Mouse (Mus musculus) CH12.LX (cell line): ENCODE measurements around the gene Fry. TPM values are rescaled to one million over a fixed set of nuclear protein-coding genes. Genes with fewer than 3 reads are reported as not detected.

Source experiments
- DNase-seq: peaks from one replicate; pipeline ENCODE4 v3.0.0-alpha.2; 2013; ENCODE audit errors: extremely low read depth
- H3K27ac ChIP-seq: 2 replicates; pipeline ENCODE4 v1.5.1; 2012; ENCODE audit warnings: low read depth, mild to moderate bottlenecking, control low read depth, moderate library complexity; ENCODE audit not compliant: insufficient read depth
- H3K27me3 ChIP-seq: replicated peaks from 2 replicates; pipeline ENCODE3; 2012; ENCODE audit warnings: inconsistent platforms
- H3K36me3 ChIP-seq, 2 experiments: replicated peaks in 1 of 2; 2 replicates each; pipeline versions ENCODE3 to v1.6.1; 2012; ENCODE audit warnings: inconsistent platforms in 1 of 2, low read length in 1 of 2, mild to moderate bottlenecking in 1 of 2, mixed read lengths in 1 of 2, moderate library complexity in 1 of 2; ENCODE audit not compliant: control insufficient read depth in 1 of 2, insufficient read depth in 1 of 2
- H3K4me1 ChIP-seq, 2 experiments: 2 replicates each; pipeline ENCODE4 v1.6.1; 2012; ENCODE audit warnings: inconsistent platforms in 1 of 2, moderate library complexity in 1 of 2; ENCODE audit not compliant: insufficient read depth in 2 of 2, control insufficient read depth in 1 of 2
- H3K4me2 ChIP-seq: 2 replicates; pipeline ENCODE4 v1.6.1; 2012; ENCODE audit warnings: low read depth, mild to moderate bottlenecking, control low read depth; ENCODE audit not compliant: poor library complexity, insufficient read depth, severe bottlenecking
- H3K4me3 ChIP-seq, 3 experiments: fragments of 150-350 bp in 1 of 3; sonication (generic) in 1 of 3; replicated peaks in 1 of 3; 2 replicates each; pipeline versions ENCODE3 to v1.5.1; 2011 to 2012; ENCODE audit warnings: low read depth in 2 of 3, low read length in 2 of 3, mild to moderate bottlenecking in 2 of 3, moderate library complexity in 2 of 3, control low read depth in 1 of 3, improper control_type of control experiment in 1 of 3, inconsistent platforms in 1 of 3, mixed read lengths in 1 of 3; ENCODE audit not compliant: poor library complexity in 1 of 3
- H3K79me2 ChIP-seq: replicated peaks from 2 replicates; pipeline ENCODE4 v1.6.1; 2012; ENCODE audit warnings: mild to moderate bottlenecking, moderate library complexity; ENCODE audit not compliant: control insufficient read depth, poor library complexity, insufficient read depth, severe bottlenecking; ENCODE audit errors: extremely low read depth
- H3K9ac ChIP-seq: 2 replicates; pipeline ENCODE4 v1.6.1; 2012; ENCODE audit warnings: low read depth, mild to moderate bottlenecking, control low read depth, moderate library complexity; ENCODE audit not compliant: insufficient read depth
- H3K9me3 ChIP-seq: replicated peaks from 2 replicates; pipeline ENCODE3; 2012; ENCODE audit warnings: low read length, inconsistent platforms, mixed read lengths
- CHD1 ChIP-seq: IDR thresholded peaks from 2 replicates; pipeline ENCODE4 v1.6.1; 2012; ENCODE audit warnings: low read depth, low read length, improper control_type of control experiment, inconsistent platforms
- CHD2 ChIP-seq: IDR thresholded peaks from 2 replicates; pipeline ENCODE4 v1.6.1; 2011; ENCODE audit warnings: low read length, improper control_type of control experiment
- E2F4 ChIP-seq: IDR thresholded peaks from 2 replicates; pipeline ENCODE4 v1.6.1; 2011; ENCODE audit warnings: low read depth, low read length, improper control_type of control experiment; ENCODE audit not compliant: insufficient replicate concordance
- JUN ChIP-seq: IDR thresholded peaks from 2 replicates; pipeline ENCODE4 v1.6.1; 2011; ENCODE audit warnings: low read depth, mild to moderate bottlenecking, low read length, improper control_type of control experiment, moderate library complexity; ENCODE audit not compliant: insufficient read depth
- JUND ChIP-seq: conservative IDR thresholded peaks from 2 replicates; pipeline ENCODE4 v1.6.1; 2011; ENCODE audit warnings: low read depth, low read length, improper control_type of control experiment
- MAZ ChIP-seq: IDR thresholded peaks from 2 replicates; pipeline ENCODE4 v1.6.1; 2012; ENCODE audit warnings: low read depth, mild to moderate bottlenecking, inconsistent platforms, low read length, improper control_type of control experiment, moderate library complexity
- MEF2A ChIP-seq: IDR thresholded peaks from 2 replicates; pipeline ENCODE4 v1.6.1; 2014; ENCODE audit warnings: low read depth, mild to moderate bottlenecking, inconsistent platforms, low read length, improper control_type of control experiment, borderline replicate concordance
- MXI1 ChIP-seq: IDR thresholded peaks from 2 replicates; pipeline ENCODE4 v1.6.1; 2011; ENCODE audit warnings: mild to moderate bottlenecking, low read depth, low read length, improper control_type of control experiment
- PAX5 ChIP-seq: IDR thresholded peaks from 2 replicates; pipeline ENCODE4 v1.6.1; 2012; ENCODE audit warnings: low read length, inconsistent platforms, mixed read lengths
- SIN3A ChIP-seq: IDR thresholded peaks from 2 replicates; pipeline ENCODE4 v1.6.1; 2012; ENCODE audit warnings: low read length, improper control_type of control experiment, inconsistent platforms
- ZKSCAN1 ChIP-seq: IDR thresholded peaks from 2 replicates; pipeline ENCODE4 v1.6.1; 2012; ENCODE audit warnings: low read depth, inconsistent platforms, low read length, improper control_type of control experiment, borderline replicate concordance
- dilution Hi-C: fragments of 300-500 bp; cut with MboI; formaldehyde crosslinking; loops from 2 replicates; pipeline ENCODE4 v1.14.3; 2020; ENCODE audit warnings: low sequenced_read_pairs; ENCODE audit not compliant: extremely low pct_unique_long_range_greater_than_20kb, extremely low pct_ligation_motif_present
- in situ Hi-C: fragments of 300-500 bp; cut with MboI; formaldehyde crosslinking; loops from 3 replicates; pipeline ENCODE4 v1.14.3; 2019; ENCODE audit warnings: low sequenced_read_pairs, low pct_ligation_motif_present, low pct_unique_long_range_greater_than_20kb, mixed read lengths
- polyA plus RNA-seq: library from polyadenylated mRNA; unstranded; fragments of >175 nt; gene quantifications from 2 replicates; pipeline ENCODE4 v1.2.1, GENCODE M21; 2012; ENCODE audit warnings: low read depth; ENCODE audit not compliant: insufficient read length
- total RNA-seq, 2 experiments: library from RNA; depleted of rRNA; stranded (reverse); fragments of 300-350 nt in 1 of 2; fragments of >200 nt in 1 of 2; gene quantifications; 2 replicates each; pipeline ENCODE4 v1.2.3; 2012 to 2014

Fry gene
- total and polyA plus RNA-seq, 3 experiments = 0.34 to 0.80 (median 0.34) TPM

DNA sequence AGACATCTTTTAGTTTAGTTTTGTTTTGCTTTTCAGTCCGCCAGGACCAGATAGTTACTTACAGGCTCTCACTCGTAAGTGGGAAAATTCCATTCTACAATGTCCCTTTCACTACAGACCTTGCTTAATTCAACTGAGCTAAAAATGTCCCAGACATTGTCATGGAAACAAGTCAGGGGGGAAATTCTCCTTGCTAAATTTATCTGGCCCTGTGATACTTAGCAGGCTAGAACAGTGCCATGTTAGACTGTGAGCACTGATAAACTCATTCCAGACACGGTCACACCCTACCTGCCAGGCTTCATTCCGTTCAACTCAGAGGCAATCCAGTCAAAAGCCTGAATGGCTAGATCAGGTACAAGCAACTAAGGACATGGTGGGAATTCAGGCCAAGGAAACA lies 227.9 kb downstream of the Fry start:
- Histone ChIP-seq H3K27ac (no peak overlapping the region), H3K4me1 (peaks cover 0 to 9% of the 10 kb centered on the region in 2 experiments; a peak in 1 of 4 replicates), H3K9ac (no peak overlapping the region), H3K4me3 (no peak overlapping the region), H3K79me2 (no peaks in the 10 kb centered on the region), H3K27me3 (no peaks in the 10 kb centered on the region), H3K36me3 (no peaks in the 10 kb centered on the region), H3K9me3 (peaks cover 29% of the 10 kb centered on the region), H3K4me2 (no peak overlapping the region)
- DNase-seq = no peak
- in situ Hi-C loops = no loop called here
- no peak for TF ChIP-seq MAZ
- TF ChIP-seq MXI1 = no peak
- no peak for TF ChIP-seq CHD2
- TF ChIP-seq JUN = no peak
- dilution Hi-C loops = no loop called here

DNA sequence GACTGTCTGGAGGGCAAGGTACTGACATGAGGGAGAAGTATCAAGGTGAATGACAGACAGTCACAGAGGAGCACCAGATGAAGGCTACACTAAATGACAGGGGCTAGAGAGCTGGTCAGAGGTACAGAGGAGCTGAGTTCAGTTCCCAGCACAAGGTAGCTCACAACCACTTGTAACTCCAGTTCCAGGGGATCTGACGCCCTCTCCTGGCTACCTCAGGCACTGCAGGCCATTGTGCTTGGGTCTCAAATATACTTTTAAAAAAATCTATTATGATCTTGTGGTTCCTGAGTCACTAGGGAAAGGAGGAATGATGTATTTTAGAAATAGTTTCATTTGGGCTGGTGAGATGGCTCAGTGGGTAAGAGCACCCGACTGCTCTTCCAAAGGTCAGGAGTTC lies 229.4 kb downstream of the Fry start:
- in situ Hi-C loops = no loop called here
- H3K9me3 ChIP-seq = peaks cover 32% of the 10 kb centered on the region
- H3K4me2 ChIP-seq = no peak overlapping the region
- TF ChIP-seq MAZ (no peak), E2F4 (no peak), ZKSCAN1 (no peak), JUND (no peak)
- TF ChIP-seq, all 38 proteins: peak for 0
- Histone ChIP-seq H3K27me3 (no peaks in the 10 kb centered on the region), H3K79me2 (no peaks in the 10 kb centered on the region), H3K4me1 (peaks cover 0 to 16% of the 10 kb centered on the region in 2 experiments; a peak in 2 of 4 replicates), H3K4me3 (no peak overlapping the region), H3K9ac (no peak overlapping the region), H3K36me3 (no peaks in the 10 kb centered on the region), H3K27ac (no peak overlapping the region)
- no peak for DNase-seq
- dilution Hi-C loops = no loop called here

GRCm38 (mm10) chr5:150348302-150348701 lies 229.9 kb downstream of the Fry start:
- Histone ChIP-seq H3K9ac (no peak overlapping the region), H3K27ac (no peak overlapping the region), H3K4me3 (no peak overlapping the region)
- no peak for DNase-seq
- no peak for TF ChIP-seq PAX5
- TF ChIP-seq MEF2A = no peak
- TF ChIP-seq SIN3A = no peak
- no peak for TF ChIP-seq CHD1
- TF ChIP-seq, all 38 proteins: peak for 0
- peaks cover 0 to 16% of the 10 kb centered on the region in 2 experiments; a peak in 2 of 4 replicates for H3K4me1 ChIP-seq
- H3K36me3 ChIP-seq = no peaks in the 10 kb centered on the region
- H3K79me2 ChIP-seq = no peaks in the 10 kb centered on the region
- H3K27me3 ChIP-seq = no peaks in the 10 kb centered on the region
- H3K4me2 ChIP-seq = no peak overlapping the region
- dilution Hi-C loops (no loop called here), in situ Hi-C loops (no loop called here)
- H3K9me3 ChIP-seq = peaks cover 32% of the 10 kb centered on the region
